Mouse (Mus musculus): Measurements from ENCODE around the gene Tst.
A peak's percentile ranks its signal among the peaks of the same experiment; 100 is the strongest.

Tst gene

DNA sequence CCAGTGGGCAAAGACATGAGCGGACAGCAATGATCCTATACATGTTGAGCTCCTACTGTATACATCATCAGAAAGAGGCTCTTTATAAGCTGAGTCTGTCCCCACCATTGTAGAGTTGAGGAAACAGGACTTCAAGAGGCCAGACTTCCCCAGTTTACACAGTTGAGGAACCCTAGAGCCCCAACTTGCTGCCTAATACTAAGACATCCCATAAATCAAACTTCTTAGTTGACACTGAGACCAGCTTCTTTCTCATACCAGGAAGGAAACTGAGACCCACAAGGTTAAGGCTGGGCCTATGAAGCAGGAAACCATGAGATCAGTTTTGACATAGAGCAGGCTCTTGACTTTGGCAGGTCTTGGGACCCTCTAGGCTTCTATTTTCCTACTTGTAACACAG, 20.1 kb downstream of the Tst start:
- no peak for DNase-seq (ENCODE audit: low spot score)

DNA sequence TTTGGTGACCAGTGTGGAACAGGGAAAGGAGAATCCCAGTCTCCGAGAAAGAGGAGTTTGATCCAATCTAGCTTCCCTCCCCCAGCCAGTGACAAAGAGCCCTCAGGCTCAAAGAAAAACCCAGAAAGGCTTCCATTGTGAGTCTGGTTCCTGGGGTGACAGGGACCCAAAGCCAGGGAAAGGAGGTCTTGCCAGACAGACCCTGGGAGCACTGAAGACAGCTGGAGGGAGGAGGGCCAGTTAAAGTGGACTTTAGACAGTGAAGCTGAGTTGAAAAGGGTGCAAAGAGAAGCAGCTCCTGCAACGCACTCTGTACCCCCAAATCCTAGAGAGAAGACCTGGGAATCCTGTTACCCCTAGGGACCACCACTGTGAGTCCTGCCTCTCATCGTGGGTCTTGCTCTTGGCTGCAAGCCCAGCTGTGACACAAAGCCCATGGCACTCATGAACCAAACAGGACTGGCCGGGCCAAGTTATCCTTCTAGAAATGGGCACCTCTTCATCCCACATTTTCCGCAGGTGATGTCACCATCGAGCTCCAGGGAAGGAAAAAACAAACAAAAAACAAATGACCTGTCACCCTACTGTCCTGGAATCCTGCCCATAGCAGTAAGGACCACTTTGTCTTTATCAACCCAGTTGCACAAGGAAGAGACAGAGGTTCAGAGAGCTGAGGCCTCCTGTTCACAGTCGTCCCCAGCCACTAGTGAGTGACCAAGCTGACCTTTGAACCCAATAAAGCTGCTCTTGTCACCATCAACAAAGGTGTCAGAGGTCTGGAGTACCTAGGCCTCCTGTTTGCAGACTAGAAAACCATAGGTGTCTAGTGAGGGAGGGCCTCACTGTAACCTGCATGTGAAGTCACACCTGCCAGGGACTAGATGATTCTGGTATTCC, 21.2 kb downstream of the Tst start:
- no peak for DNase-seq (ENCODE audit: low spot score)

DNA sequence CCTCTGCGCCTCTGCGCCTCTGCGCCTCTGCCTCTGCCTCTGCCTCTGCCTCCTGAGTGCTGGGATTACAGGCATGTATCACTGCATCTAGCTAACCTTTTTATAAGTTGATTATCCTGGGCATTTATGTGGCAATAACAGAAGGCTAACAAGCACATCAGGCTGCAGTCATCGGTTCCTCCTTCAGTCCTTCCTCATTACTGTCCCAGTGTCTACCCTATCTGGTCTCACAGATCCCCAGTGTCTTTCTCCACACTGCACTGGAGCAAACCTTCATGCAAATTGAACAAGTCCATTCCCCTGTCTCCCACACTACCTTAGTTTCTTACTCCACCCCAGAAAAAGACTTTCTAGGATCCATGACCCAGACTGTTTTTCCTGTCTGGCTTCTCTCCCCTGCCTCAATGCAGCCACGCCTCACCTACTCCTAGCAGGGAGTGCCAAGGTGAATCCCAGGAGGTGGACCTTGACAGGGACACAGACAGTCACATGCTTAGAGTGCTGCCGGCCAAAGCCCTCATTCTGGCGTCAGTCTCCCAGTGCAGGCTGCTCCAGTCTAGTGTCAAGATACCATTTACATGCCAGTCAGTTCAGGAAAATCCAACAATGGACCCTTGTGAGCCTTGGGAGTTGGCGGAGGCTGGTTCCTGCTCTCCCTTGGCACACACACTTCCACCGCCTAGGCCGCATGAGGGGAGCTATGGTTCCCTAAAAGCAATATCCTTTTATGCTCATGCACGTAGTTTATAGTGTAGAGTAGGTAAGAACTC, 22.1 kb downstream of the Tst start:
- DNase-seq (ENCODE audit: low spot score), result no peak

DNA sequence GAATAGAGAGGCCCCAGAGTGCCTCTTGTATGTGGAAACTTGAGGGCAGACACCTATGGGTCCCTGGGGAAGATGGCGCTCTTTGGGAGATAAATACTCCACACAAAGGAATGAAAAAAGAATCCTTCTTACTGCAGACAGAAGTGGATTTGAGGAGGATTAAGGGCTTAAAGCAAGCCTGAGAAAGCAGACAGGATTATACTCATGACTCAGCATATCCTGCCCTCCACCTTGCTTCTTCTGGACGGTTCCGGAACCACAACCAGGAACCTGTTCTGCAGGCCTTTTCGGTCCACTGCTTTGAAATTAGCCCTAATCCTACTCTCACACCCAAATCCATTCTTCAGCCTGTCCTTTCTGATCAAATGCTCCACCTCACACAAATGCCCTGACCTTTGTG, 23.6 kb downstream of the Tst start:
- DNase-seq (ENCODE audit: low spot score), result no peak

DNA sequence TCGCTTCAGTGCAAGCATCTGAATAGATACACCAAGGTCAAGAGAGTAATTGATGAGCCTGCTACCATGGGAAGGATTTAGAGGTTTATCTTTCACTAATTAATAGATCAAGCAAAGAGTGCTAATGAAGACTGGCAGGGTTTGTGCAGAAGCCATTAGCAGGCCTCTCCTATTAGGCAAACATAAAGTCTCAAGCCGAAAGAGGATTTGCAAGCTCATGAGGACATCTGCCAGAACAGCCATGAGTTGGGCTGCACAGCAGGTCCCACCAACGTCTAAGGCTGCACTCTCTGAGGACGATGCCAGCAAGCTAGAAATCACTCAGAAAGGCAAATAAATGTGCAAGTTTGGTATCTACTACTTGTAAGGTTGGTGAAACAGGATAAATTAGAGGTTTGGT, 25.0 kb downstream of the Tst start:
- DNase-seq (ENCODE audit: low spot score), result no peak

DNA sequence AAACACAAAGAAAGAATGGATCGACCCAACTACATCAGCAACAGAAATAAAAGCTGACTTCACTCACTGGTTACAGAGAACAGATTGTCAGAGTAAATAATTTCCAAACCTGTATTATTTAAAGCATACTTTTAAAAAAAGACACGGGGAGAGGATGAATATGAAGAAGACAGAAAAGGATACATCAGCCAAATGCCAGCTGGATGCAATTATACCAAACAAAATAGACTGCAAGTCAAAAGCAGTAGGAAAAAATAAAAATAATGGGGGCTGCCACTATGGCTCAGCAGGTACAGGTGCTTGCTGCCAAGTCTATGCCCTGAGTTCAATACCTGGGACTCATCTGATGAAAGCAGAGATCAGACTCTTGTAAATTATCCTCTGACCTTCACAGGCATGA, 25.5 kb downstream of the Tst start:
- DNase-seq (ENCODE audit: low spot score), result no peak

DNA sequence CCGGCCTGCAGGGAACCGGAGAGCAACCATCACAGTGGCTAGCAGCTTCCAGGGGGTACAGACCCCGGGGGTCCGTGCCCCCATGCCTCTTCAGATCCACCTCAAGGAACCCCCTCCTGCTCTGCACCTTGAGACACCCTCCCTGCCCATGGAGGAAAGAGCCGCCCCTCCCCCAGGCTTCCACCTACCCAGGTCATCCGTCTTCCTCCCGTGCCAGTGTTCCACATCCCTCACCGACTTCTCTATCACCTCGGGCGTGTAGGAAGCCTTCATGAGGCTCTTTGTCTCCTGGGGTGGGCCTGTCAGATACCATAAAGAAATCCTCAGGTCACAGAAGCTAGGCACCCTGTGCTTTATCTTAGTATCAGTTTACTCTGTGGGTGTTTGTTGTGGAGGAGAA, 27.2 kb downstream of the Tst start:
- DNase-seq (ENCODE audit: low spot score), result no peak

DNA sequence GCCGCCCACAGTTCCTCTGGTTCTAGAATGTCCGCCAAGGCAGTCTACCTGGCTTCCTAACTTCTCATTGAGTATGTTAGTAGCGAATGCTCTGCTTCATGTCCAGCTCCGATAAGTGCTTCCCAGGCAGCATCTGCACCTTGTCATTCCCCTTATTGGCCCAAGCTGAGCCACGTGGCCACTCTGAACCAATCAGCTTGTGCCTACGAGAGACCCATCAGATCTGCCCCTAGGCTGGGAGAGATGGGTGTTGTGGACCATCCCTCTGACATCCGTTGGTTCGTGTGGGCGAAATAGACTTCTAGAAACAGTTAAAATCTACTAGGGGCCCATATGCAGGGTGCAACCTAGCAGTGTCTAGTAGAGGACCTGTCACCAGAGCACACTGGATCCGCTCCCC, 27.8 kb downstream of the Tst start:
- no peak for DNase-seq (ENCODE audit: low spot score)

DNA sequence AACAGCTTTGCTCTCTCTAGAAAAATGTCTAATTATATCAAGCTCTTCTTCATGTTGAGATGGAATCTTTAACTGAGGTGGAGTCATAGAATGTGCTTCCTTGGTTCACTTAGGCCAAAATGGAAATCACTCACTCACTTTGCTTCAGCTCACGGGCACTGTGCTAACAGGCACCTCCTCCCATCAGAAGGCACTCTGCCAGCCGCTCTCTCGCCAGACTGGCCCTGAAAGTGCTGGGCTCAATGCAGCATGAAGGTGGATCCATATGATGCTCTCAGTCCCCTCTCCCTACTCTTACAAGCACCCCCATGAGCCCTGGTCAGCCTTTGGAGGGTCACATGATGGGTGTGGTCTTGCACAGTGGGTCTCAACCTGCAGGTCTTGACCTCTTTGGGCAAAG, 31.5 kb downstream of the Tst start:
- no peak for DNase-seq (ENCODE audit: low spot score)

DNA sequence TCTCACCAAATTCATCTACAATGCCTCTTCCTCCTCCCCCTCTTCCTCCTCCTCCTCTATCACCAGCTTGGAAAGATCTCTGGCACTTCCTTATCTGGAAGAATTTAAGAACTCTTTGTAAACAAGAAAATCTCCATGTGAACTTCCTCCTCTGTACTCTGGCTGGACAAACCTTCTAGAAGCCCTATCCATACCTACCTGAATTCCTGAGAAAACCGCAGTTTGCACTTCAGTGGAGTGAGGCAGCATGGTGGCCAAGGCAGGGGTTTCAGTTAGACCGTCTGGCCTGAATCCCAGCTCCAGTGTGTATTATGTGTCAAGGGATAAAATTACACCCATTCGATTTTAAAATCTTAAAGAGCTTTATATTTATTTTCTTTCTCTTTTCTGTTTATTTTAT, 32.9 kb downstream of the Tst start:
- DNase-seq (ENCODE audit: low spot score), result no peak

DNA sequence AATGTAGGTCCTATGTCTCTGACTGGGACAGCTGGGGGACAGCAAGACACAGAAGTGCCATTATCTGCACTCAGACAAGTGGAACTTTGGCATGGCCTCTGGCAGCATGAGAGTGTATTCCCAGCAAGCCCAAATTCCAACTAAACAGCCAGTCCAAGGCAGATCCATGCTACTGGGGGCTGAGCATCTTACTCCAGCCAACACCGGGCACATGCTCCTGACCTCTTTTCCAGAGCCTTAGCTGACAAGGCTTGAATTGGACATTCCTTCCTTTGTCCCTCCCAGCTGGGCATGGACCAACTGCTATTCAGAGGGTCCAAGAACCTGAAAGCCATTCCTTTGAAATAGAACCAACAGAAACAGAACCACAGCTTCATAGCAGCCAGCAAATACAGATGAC, 36.1 kb downstream of the Tst start:
- DNase-seq (ENCODE audit: low spot score), result no peak

DNA sequence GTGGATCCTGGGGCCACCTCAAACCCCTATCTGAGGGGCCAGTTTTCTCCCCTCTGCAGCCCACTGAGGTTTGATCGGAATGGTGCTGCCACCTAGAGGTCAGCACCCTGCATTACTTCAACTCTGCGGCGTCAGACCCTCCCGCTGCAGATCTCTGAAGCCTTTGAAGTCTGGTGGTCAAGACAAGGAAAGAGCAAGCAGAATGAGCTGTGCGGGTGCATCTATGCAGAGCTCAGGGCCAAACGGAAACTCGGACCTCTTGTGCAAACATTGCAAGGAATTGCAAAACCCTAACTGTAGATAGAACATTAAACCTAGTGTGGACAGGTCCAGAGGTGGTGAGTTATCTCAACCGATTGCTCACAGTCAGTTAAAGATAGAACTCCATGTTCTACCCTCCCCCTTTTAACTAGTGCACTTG, 36.8 kb downstream of the Tst start:
- DNase-seq (ENCODE audit: low spot score), result peak; percentile 39

DNA sequence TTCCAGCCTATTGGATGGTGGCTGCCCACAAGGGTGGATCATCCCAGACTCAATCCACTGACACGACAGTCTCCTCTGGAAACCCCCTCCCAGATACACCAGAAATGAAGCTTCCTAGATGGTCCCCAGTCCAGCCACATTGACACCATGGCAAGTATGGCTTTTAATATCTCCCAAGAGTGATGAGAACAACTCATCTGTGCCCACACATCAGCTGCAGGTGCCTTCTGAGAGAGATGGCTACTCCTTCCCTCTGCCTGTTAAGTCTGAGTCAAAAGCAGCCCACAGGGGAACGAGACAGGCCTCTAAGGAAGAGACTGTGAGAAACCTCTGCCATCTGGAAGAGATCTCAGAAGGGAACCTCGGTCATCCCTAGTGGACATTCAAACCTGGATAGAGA, 37.9 kb downstream of the Tst start:
- no peak for DNase-seq (ENCODE audit: low spot score)

DNA sequence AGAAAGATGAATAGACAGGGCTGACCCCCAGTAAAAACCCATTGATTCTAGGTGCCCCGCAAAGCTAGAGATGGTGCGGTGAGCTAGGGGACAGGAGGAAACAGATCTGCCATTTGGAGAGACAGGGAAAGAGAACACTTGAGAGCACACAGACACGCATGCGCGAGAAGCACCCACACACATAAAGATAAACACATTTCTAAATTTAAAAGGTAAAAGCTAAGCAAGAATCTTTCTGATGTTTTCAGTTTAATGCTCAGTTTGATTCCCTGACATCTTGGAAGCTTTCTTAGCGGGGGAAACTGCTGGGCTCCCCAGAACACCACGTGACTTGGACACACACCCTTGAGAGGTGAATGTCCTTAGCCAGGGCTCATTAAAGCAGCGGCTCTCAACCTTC, 38.8 kb downstream of the Tst start:
- no peak for DNase-seq (ENCODE audit: low spot score)

DNA sequence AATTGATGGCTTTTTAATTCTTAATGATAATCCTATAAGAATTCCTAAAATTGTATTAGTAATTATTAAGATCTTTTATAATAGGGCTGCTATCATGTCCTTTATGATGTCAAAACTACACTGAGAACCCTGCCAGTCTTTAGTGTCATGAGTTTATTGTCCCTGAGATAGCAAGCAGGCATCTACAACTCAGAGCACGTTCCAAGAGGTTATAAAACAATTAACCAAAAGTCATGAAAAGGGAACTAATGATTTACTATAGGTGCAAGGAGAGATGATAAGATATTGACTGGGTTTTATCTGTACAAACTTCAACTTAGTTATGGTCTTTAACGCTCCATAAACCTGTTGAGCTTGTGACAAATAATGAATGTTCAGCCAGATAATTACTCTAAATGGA, 39.8 kb downstream of the Tst start:
- no peak for DNase-seq (ENCODE audit: low spot score)

DNA sequence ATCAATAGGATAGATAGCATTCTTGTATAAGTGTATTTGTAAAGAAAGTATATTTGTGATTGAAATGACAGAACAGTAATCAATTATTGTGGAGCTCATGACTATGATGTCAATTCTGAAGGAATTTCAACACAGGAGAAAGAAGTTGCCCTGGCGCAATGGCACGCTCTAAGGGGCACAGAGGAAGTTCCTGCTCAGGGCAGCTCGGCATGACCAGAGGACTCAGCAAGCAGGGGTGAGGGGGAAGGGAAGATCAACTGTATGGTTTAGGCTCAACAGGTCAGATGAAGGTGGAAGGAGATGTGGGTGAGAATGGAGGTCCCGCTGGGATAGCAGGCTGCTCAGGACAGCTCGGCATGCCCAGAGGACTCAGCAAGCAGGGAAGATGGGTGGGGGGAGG, 50.2 kb downstream of the Tst start:
- DNase-seq (ENCODE audit: low spot score), result no peak

DNA sequence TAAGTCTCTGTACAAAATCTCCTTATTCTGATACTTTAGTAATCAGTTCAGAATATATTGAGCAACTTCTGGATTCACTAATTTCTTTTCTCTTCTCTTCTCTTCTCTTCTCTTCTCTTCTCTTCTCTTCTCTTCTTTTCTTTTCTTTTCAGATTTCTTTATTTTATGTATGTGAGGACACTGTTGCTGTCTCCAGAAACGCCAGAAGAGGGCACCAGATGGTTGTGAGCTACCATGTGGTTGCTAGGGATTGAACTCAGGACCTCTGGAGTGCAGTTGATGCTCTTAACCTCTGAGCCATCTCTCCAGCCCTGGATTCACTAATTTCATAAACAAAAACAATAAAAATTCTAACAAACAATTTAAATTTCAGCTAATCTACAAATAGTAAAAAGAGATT, 50.7 kb downstream of the Tst start:
- DNase-seq (ENCODE audit: low spot score), result peak; percentile 50

DNA sequence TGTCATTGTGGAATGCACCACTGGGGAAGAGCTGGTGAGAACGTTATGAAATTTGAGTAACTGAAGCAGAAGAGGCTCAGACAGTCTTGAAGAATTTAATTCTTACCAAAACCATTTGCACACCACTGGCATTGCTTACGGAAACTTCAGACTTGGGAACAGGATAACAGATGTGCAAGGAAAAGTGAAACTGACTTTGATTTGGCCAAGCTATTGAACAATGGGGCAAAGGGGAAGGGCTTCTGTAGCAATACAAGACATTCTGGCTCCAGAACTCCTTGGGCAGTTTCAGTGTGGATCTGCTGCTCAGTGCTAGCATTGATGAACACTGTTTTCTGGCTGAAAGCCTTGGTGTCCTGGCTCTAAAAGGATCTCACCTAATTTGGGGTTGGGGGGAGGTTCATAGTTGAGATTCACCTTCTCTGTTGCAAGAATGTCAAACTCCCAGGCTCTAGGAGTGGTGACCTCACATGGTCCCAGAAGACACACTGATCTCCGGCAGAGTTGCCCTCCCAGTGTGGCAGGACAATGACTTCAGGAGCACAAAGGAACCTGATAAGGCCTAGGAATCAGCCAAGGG, 54.0 kb downstream of the Tst start:
- DNase-seq (ENCODE audit: low spot score), result no peak

All from ovary, postnatal 14 days (tissue).